Mouse (Mus musculus) C2C12 (cell line): Measurements from ENCODE around the gene Mdc1.

Source experiments
- CEBPB ChIP-seq: IDR thresholded peaks from one replicate; pipeline ENCODE4 v1.6.1; 2011; ENCODE audit warnings: low read depth, mild to moderate bottlenecking, control low read depth, moderate library complexity
- CTCF ChIP-seq: IDR thresholded peaks from one replicate; pipeline ENCODE4 v1.5.1; 2011; ENCODE audit not compliant: control insufficient read depth, insufficient read depth, insufficient read length
- MAX ChIP-seq: IDR thresholded peaks from one replicate; pipeline ENCODE4 v1.6.1; 2011; ENCODE audit warnings: mild to moderate bottlenecking, control low read depth
- MYOG ChIP-seq: IDR thresholded peaks from one replicate; pipeline ENCODE4 v1.6.1; 2011; ENCODE audit not compliant: control insufficient read depth, insufficient read length; ENCODE audit errors: extremely low read depth
- USF1 ChIP-seq: IDR thresholded peaks from one replicate; pipeline ENCODE4 v1.6.1; 2011; ENCODE audit warnings: low read depth, mild to moderate bottlenecking, control low read depth, moderate library complexity

- no peak for TF ChIP-seq CTCF
- no peak for TF ChIP-seq USF1
- no peak for TF ChIP-seq CEBPB
- no peak for TF ChIP-seq MAX
- TF ChIP-seq MYOG, result no peak
Measured at GRCm38 (mm10) chr17:35864832-35865353, 23.6 kb downstream of the Mdc1 start.
